Mouse (Mus musculus) testis, adult 2 months (tissue): ENCODE data around the gene Camkv.

Source experiments
- CTCF ChIP-seq: fragments of 200-500 bp; IDR thresholded peaks from 2 replicates; pipeline ENCODE4 v1.5.1; 2012; ENCODE audit warnings: low read depth, mild to moderate bottlenecking, inconsistent platforms, low read length, moderate library complexity; ENCODE audit not compliant: control insufficient read depth, insufficient read depth, insufficient replicate concordance
- POLR2A ChIP-seq: fragments of 200-500 bp; IDR thresholded peaks from 2 replicates; pipeline ENCODE4 v1.6.1; 2012; ENCODE audit warnings: low read depth, mild to moderate bottlenecking, inconsistent platforms, low read length, moderate library complexity; ENCODE audit not compliant: control insufficient read depth

GRCm38 (mm10) chr9:107971690-107972541 is 36.4 kb downstream of the Camkv start:
- TF ChIP-seq CTCF = no peak
- no peak for TF ChIP-seq POLR2A
